Comparison of ENCODE assay signal across 21 mouse cellular contexts in genomic region chr5:151129762-151130161, GRCm38 (mm10).
DNase-seq lines count a peak whose midpoint lies in the region; ATAC-seq and TF ChIP-seq lines count a peak whose summit lies in the region.
"Had no signal": no experiment of that assay in that cellular context is flagged by ENCODE, and none has a peak within 500 bp of the region (broad histone marks: within the 10 kb centered on the region; RNA-seq: fewer than 3 reads in every experiment).

No protein-coding gene starts in this region.

- peak; percentile 19; the same call in 1 of the 2 replicates for ATAC-seq in liver, embryonic 11.5 days (replicated peaks; ENCODE audit: low FRiP score)
- no peak for ATAC-seq in liver, postnatal 0 days
- ATAC-seq in lung, embryonic 15.5 days (ENCODE audit: borderline replicate concordance, extremely low read depth, low FRiP score, low TSS enrichment): peak; percentile 79
- ATAC-seq in forebrain, embryonic 13.5 days: no peak
- ATAC-seq: forebrain, embryonic 14.5 days; inflammation-experienced regulatory T-cells, adult 6 months; midbrain, embryonic 16.5 days; Patski had no signal

- TF ChIP-seq EP300 in liver, postnatal 0 days (IDR thresholded peaks at IDR 0.05; ENCODE audit: low read depth): no peak

- no peaks in the 10 kb centered on the region for H3K4me1 ChIP-seq in liver, embryonic 11.5 days (replicated peaks; ENCODE audit: control insufficient read depth, insufficient read depth, low read length)
- H3K4me1 ChIP-seq in liver, postnatal 0 days (ENCODE audit: insufficient read depth): no peaks in the 10 kb centered on the region
- peaks cover 30% of the 10 kb centered on the region for H3K4me1 ChIP-seq in lung, embryonic 15.5 days
- no peaks in the 10 kb centered on the region for H3K4me1 ChIP-seq in forebrain, embryonic 13.5 days
- H3K4me1 ChIP-seq: liver, embryonic 15.5 days had no signal

- intact Hi-C loops in heart, postnatal 25 days (cut with DNase I): no loop called here

- no peak overlapping the region for H3K4me3 ChIP-seq in liver, embryonic 11.5 days (ENCODE audit: low read depth, low read length)
- H3K4me3 ChIP-seq in liver, postnatal 0 days (ENCODE audit: low read depth, low read length): no peak overlapping the region
- H3K4me3 ChIP-seq in lung, embryonic 15.5 days: no peak overlapping the region
- H3K4me3 ChIP-seq in forebrain, embryonic 13.5 days: no peak overlapping the region
- H3K4me3 ChIP-seq: heart, embryonic 15.5 days; limb, embryonic 13.5 days; liver, embryonic 15.5 days; megakaryocyte, embryonic 14.5 days had no signal

- DNase-seq in heart, adult 11 months: peak; percentile 95
- DNase-seq in heart, postnatal 25 days (ENCODE audit: low spot score): no peak
- no peak for DNase-seq in liver, embryonic 11.5 days (ENCODE audit: low spot score)
- DNase-seq in liver, postnatal 0 days: no peak
- DNase-seq in skeletal muscle tissue, adult 2 months (ENCODE audit: low read depth, low spot score): peak; percentile 74
- no peak for DNase-seq in MN1 (ENCODE audit: low spot score)
- DNase-seq: B cell, adult 2 months; cerebellum, postnatal 10 days; kidney, postnatal 10 days; spleen, adult 18-20 months; thymus, postnatal 14 days had no signal

- WGBS in liver, embryonic 11.5 days: 47% methylated on average over 2 of the region's 2 CpGs
- 34% methylated on average over 2 of the region's 2 CpGs for WGBS in liver, postnatal 0 days (ENCODE audit: insufficient replicate concordance)
- WGBS in lung, embryonic 15.5 days: 39% methylated on average over 2 of the region's 2 CpGs
- WGBS in forebrain, embryonic 13.5 days: 87% methylated on average over 2 of the region's 2 CpGs

- no peak overlapping the region for H3K27ac ChIP-seq in liver, embryonic 11.5 days (ENCODE audit: low read depth, low read length)
- H3K27ac ChIP-seq in liver, postnatal 0 days (ENCODE audit: low read depth): no peak overlapping the region
- H3K27ac ChIP-seq in lung, embryonic 15.5 days: peak overlapping the region; percentile 62
- H3K27ac ChIP-seq in forebrain, embryonic 13.5 days: no peak overlapping the region
- H3K27ac ChIP-seq: heart, embryonic 15.5 days; limb, embryonic 13.5 days; liver, embryonic 15.5 days had no signal

- no peaks in the 10 kb centered on the region for H3K36me3 ChIP-seq in liver, embryonic 11.5 days (ENCODE audit: control insufficient read depth, insufficient read depth, low read length)
- no peaks in the 10 kb centered on the region for H3K36me3 ChIP-seq in liver, postnatal 0 days (replicated peaks; ENCODE audit: insufficient read depth, low read length)
- H3K36me3 ChIP-seq in lung, embryonic 15.5 days: no peaks in the 10 kb centered on the region
- H3K36me3 ChIP-seq in forebrain, embryonic 13.5 days (ENCODE audit: poor library complexity, severe bottlenecking): no peaks in the 10 kb centered on the region
- H3K36me3 ChIP-seq: heart, embryonic 15.5 days; limb, embryonic 13.5 days; liver, embryonic 15.5 days had no signal

- no peak overlapping the region for H3K4me2 ChIP-seq in liver, embryonic 11.5 days
- H3K4me2 ChIP-seq in liver, postnatal 0 days (ENCODE audit: low read depth, low read length): no peak overlapping the region
- no peak overlapping the region for H3K4me2 ChIP-seq in lung, embryonic 15.5 days
- no peak overlapping the region for H3K4me2 ChIP-seq in forebrain, embryonic 13.5 days
- H3K4me2 ChIP-seq: heart, embryonic 15.5 days; limb, embryonic 13.5 days; liver, embryonic 15.5 days had no signal

- no peak overlapping the region for H3K9ac ChIP-seq in liver, embryonic 11.5 days (ENCODE audit: low read depth, low read length)
- no peak overlapping the region for H3K9ac ChIP-seq in liver, postnatal 0 days (replicated peaks)
- no peak overlapping the region for H3K9ac ChIP-seq in lung, embryonic 15.5 days
- H3K9ac ChIP-seq in forebrain, embryonic 13.5 days: no peak overlapping the region
- H3K9ac ChIP-seq: heart, embryonic 15.5 days; limb, embryonic 13.5 days; liver, embryonic 15.5 days had no signal

- H3K27me3 ChIP-seq in liver, embryonic 11.5 days (replicated peaks; ENCODE audit: control insufficient read depth, insufficient read depth, low read length): no peaks in the 10 kb centered on the region
- no peaks in the 10 kb centered on the region for H3K27me3 ChIP-seq in liver, postnatal 0 days (ENCODE audit: insufficient read depth, low read length)
- no peaks in the 10 kb centered on the region for H3K27me3 ChIP-seq in lung, embryonic 15.5 days
- no peaks in the 10 kb centered on the region for H3K27me3 ChIP-seq in forebrain, embryonic 13.5 days
- H3K27me3 ChIP-seq: heart, embryonic 15.5 days; limb, embryonic 13.5 days; liver, embryonic 15.5 days; megakaryocyte, embryonic 14.5 days; Patski had no signal

- H3K9me3 ChIP-seq in liver, embryonic 11.5 days (ENCODE audit: control insufficient read depth, low read length): no peaks in the 10 kb centered on the region
- H3K9me3 ChIP-seq in liver, postnatal 0 days (ENCODE audit: low read length): no peaks in the 10 kb centered on the region
- no peaks in the 10 kb centered on the region for H3K9me3 ChIP-seq in lung, embryonic 15.5 days
- H3K9me3 ChIP-seq in forebrain, embryonic 13.5 days (replicated peaks): no peaks in the 10 kb centered on the region
- H3K9me3 ChIP-seq: heart, embryonic 15.5 days; limb, embryonic 13.5 days; liver, embryonic 15.5 days had no signal

- TF ChIP-seq CTCF in liver, postnatal 0 days (IDR thresholded peaks at IDR 0.05; ENCODE audit: low read depth): no peak

Comparison
In these comparisons a context has a peak if more than half of its experiments do, and no peak if none do; other contexts are left out.
1. DNase-seq: peak in heart, adult 11 months (single experiment) and skeletal muscle tissue, adult 2 months (single experiment); none in heart, postnatal 25 days (single experiment), liver, embryonic 11.5 days (single experiment), liver, postnatal 0 days (single experiment) and MN1 (single experiment).
2. ATAC-seq: peak in liver, embryonic 11.5 days (single experiment) and lung, embryonic 15.5 days (single experiment); none in liver, postnatal 0 days (single experiment) and forebrain, embryonic 13.5 days (single experiment).